Comparison of ENCODE assay signal across 8 mouse cellular contexts in genomic region chr17:23673424-23674073, GRCm38 (mm10). TPM values are rescaled to one million over a fixed set of nuclear protein-coding genes. Genes with fewer than 3 reads are reported as not detected.
DNase-seq lines count a peak whose midpoint lies in the region; ATAC-seq lines count a peak whose summit lies in the region.

Gene Hcfc1r1, plus strand, starts transcription at chr17:23673596.
Gene Thoc6, minus strand, starts transcription at chr17:23673882.

- peak within 1 kb of the TSS; percentile 52 for H3K4me3 ChIP-seq in forebrain, embryonic 14.5 days (ENCODE audit: low read depth, low read length)
- peak within 1 kb of the TSS; percentile 69 for H3K4me3 ChIP-seq in neural tube, embryonic 15.5 days (replicated peaks)

- under 1% methylated on average over 45 of the region's 45 CpGs for WGBS in forebrain, embryonic 14.5 days
- under 1% methylated on average over 45 of the region's 45 CpGs for WGBS in neural tube, embryonic 15.5 days

- peaks cover 18% of the 10 kb centered on the region for H3K36me3 ChIP-seq in forebrain, embryonic 14.5 days (ENCODE audit: control insufficient read depth, insufficient read depth, low read length)
- H3K36me3 ChIP-seq in neural tube, embryonic 15.5 days: peaks cover 16% of the 10 kb centered on the region

- H3K4me1 ChIP-seq in forebrain, embryonic 14.5 days (ENCODE audit: control insufficient read depth, insufficient read depth, low read length): peaks cover 19% of the 10 kb centered on the region
- peaks cover 50% of the 10 kb centered on the region for H3K4me1 ChIP-seq in neural tube, embryonic 15.5 days

- intact Hi-C loops in heart, postnatal 14 days (cut with DNase I): no loop called here

- ATAC-seq in forebrain, embryonic 14.5 days: peak; percentile 95
- peak; percentile 94 for ATAC-seq in neural tube, embryonic 15.5 days (ENCODE audit: low FRiP score)

- H3K4me2 ChIP-seq in forebrain, embryonic 14.5 days (ENCODE audit: low read length): peak within 1 kb of the TSS; percentile 73
- peak within 1 kb of the TSS; percentile 95 for H3K4me2 ChIP-seq in neural tube, embryonic 15.5 days

- peak within 1 kb of the TSS; percentile 74; the same call in 1 of the 2 replicates for H3K27ac ChIP-seq in forebrain, embryonic 14.5 days (ENCODE audit: low read depth, low read length)
- H3K27ac ChIP-seq in neural tube, embryonic 15.5 days (replicated peaks): peak within 1 kb of the TSS; percentile 93

- peak; percentile 99 for DNase-seq in ES-CJ7 (ENCODE audit: low read depth, low spot score)
- DNase-seq in cerebellum, adult 11 months: peak; percentile 95
- DNase-seq in forebrain, embryonic 14.5 days (ENCODE audit: low spot score): peak; percentile 98
- peak; percentile 89 to 92 for DNase-seq in heart, postnatal 14 days
- peak; percentile 96 for DNase-seq in layer of hippocampus, adult 11-12 months (ENCODE audit: low spot score)
- DNase-seq in lung, adult 18-20 months: peak; percentile 94 to 95
- peak; percentile 90 for DNase-seq in testis, postnatal 14 days (ENCODE audit: low spot score)

- peaks cover 18% of the 10 kb centered on the region for H3K27me3 ChIP-seq in forebrain, embryonic 14.5 days (replicated peaks; ENCODE audit: control insufficient read depth, insufficient read depth, low read length)
- H3K27me3 ChIP-seq in neural tube, embryonic 15.5 days (replicated peaks): peaks cover 29% of the 10 kb centered on the region

- peak within 1 kb of the TSS; percentile 71 for H3K9ac ChIP-seq in forebrain, embryonic 14.5 days (ENCODE audit: low read length)
- peak within 1 kb of the TSS; percentile 73 for H3K9ac ChIP-seq in neural tube, embryonic 15.5 days (replicated peaks)

- no peaks in the 10 kb centered on the region for H3K9me3 ChIP-seq in forebrain, embryonic 14.5 days (replicated peaks; ENCODE audit: control insufficient read depth, low read length)
- H3K9me3 ChIP-seq in neural tube, embryonic 15.5 days (replicated peaks): no peaks in the 10 kb centered on the region

RNA-seq across cellular contexts. Expression of gene Hcfc1r1, which starts in this region (rescaled TPM):
- polyA plus RNA-seq in forebrain, embryonic 14.5 days (2014; fragmentation: Nextera tagmentation; extraction: Ambion mirVana): 107 and 112 TPM in 2 replicates
- 100 to 1,000 TPM; 186 to 198 TPM for total RNA-seq in heart, postnatal 14 days (2021)
- polyA plus RNA-seq in neural tube, embryonic 15.5 days (2015; fragmentation: Nextera tagmentation; extraction: Ambion mirVana): 129 and 149 TPM in 2 replicates

RNA-seq across cellular contexts. Expression of gene Thoc6, which starts in this region (rescaled TPM):
- polyA plus RNA-seq in forebrain, embryonic 14.5 days (2014; fragmentation: Nextera tagmentation; extraction: Ambion mirVana): 43.8 and 45.9 TPM in 2 replicates
- total RNA-seq in heart, postnatal 14 days (2021): 10 to 100 TPM; 13.5 to 15.9 TPM
- 44.1 and 45.1 TPM in 2 replicates for polyA plus RNA-seq in neural tube, embryonic 15.5 days (2015; fragmentation: Nextera tagmentation; extraction: Ambion mirVana)

Comparison
In these comparisons a context has a peak if more than half of its experiments do, and no peak if none do; other contexts are left out.
1. Peak in every context shown above with its lines: DNase-seq, ATAC-seq, H3K4me3 ChIP-seq and H3K27ac ChIP-seq.